Mouse (Mus musculus) erythroblast, adult 5-6 weeks (primary cell): ENCODE results near the gene Dlec1. TPM values are rescaled to one million over a fixed set of nuclear protein-coding genes. Genes with fewer than 3 reads are reported as not detected.

Source experiments
- ATAC-seq: replicated peaks from 2 replicates; pipeline ENCODE4 v1.8.0; 2016; ENCODE audit warnings: moderate number of reproducible peaks, mild to moderate bottlenecking, moderate TSS enrichment, inconsistent platforms; ENCODE audit not compliant: poor library complexity, low FRiP score, severe bottlenecking
- total RNA-seq, 2 experiments: library from RNA; stranded (forward) in 1 of 2; stranded (reverse) in 1 of 2; fragments of 150-400 nt in 1 of 2; fragments of 200-764, 138-1000 nt in 1 of 2; gene quantifications; 2 replicates each; pipeline versions ENCODE4 v1.2.3 to v1.2.4; 2015 to 2017; ENCODE audit warnings: low replicate concordance in 2 of 2

Dlec1 gene
- total RNA-seq (2015; ENCODE audit: low replicate concordance) (0.21 TPM in 1 of 2 replicates, not detected in the other), total RNA-seq (2017; ENCODE audit: low replicate concordance) (not detected in 2 replicates)

- no peak for ATAC-seq
Measured at GRCm38 (mm10) chr9:119101992-119102782, at the start of gene Dlec1. Gene Dlec1, plus strand, starts transcription at chr9:119102478.

- ATAC-seq, result no peak
Measured at GRCm38 (mm10) chr9:119053964-119054576, 48.2 kb upstream of the Dlec1 start.

GRCm38 (mm10) chr9:119055336-119055735, 46.9 kb upstream of the Dlec1 start:
- no peak for ATAC-seq

- ATAC-seq, result no peak
Measured at GRCm38 (mm10) chr9:119058245-119058644, 44.0 kb upstream of the Dlec1 start.

GRCm38 (mm10) chr9:119060701-119061100, 41.6 kb upstream of the Dlec1 start:
- no peak for ATAC-seq

- no peak for ATAC-seq
Measured at GRCm38 (mm10) chr9:119063036-119063644, 39.1 kb upstream of the Dlec1 start.

GRCm38 (mm10) chr9:119064296-119064695, 38.0 kb upstream of the Dlec1 start:
- no peak for ATAC-seq

GRCm38 (mm10) chr9:119067601-119068000, 34.7 kb upstream of the Dlec1 start:
- ATAC-seq, result no peak

- no peak for ATAC-seq
Measured at GRCm38 (mm10) chr9:119068266-119068665, 34.0 kb upstream of the Dlec1 start.

GRCm38 (mm10) chr9:119070173-119070825, 32.0 kb upstream of the Dlec1 start:
- ATAC-seq, result no peak

- ATAC-seq, result no peak
Measured at GRCm38 (mm10) chr9:119071786-119072185, 30.5 kb upstream of the Dlec1 start.

GRCm38 (mm10) chr9:119073184-119073895, 28.9 kb upstream of the Dlec1 start:
- ATAC-seq, result no peak

- ATAC-seq, result no peak
Measured at GRCm38 (mm10) chr9:119075685-119076084, 26.6 kb upstream of the Dlec1 start.

GRCm38 (mm10) chr9:119080040-119080675, 22.1 kb upstream of the Dlec1 start:
- no peak for ATAC-seq

- ATAC-seq, result no peak
Measured at GRCm38 (mm10) chr9:119082039-119082438, 20.2 kb upstream of the Dlec1 start.

- ATAC-seq, result no peak
Measured at GRCm38 (mm10) chr9:119082656-119083430, 19.4 kb upstream of the Dlec1 start.

GRCm38 (mm10) chr9:119083966-119084365, 18.3 kb upstream of the Dlec1 start:
- no peak for ATAC-seq

- ATAC-seq, result no peak
Measured at GRCm38 (mm10) chr9:119086451-119086850, 15.8 kb upstream of the Dlec1 start.
